Mouse (Mus musculus) megakaryocyte, embryonic 14.5 days (primary cell): Measurements from ENCODE around the gene Ippk. TPM values are rescaled to one million over a fixed set of nuclear protein-coding genes. Genes with fewer than 3 reads are reported as not detected.

Source experiments
- H3K27me3 ChIP-seq: replicated peaks from 2 replicates; pipeline ENCODE3; 2012; ENCODE audit warnings: inconsistent platforms
- H3K36me3 ChIP-seq: replicated peaks from 2 replicates; pipeline ENCODE3; 2012; ENCODE audit warnings: low read length, inconsistent platforms, mixed read lengths
- H3K4me1 ChIP-seq: 2 replicates; pipeline ENCODE4 v1.6.1; 2012; ENCODE audit warnings: inconsistent platforms
- H3K4me3 ChIP-seq: replicated peaks from 2 replicates; pipeline ENCODE3; 2012; ENCODE audit warnings: moderate library complexity, mild to moderate bottlenecking, inconsistent platforms
- H3K9me3 ChIP-seq: 2 replicates; pipeline ENCODE4 v1.6.1; 2012; ENCODE audit warnings: inconsistent platforms
- FLI1 ChIP-seq: IDR thresholded peaks from 2 replicates; pipeline ENCODE4 v1.6.1; 2012; ENCODE audit warnings: low read length, inconsistent platforms, mixed read lengths
- GATA1 ChIP-seq: IDR thresholded peaks from 3 replicates; pipeline ENCODE4 v1.6.1; 2012; ENCODE audit warnings: mixed read lengths, low read length, inconsistent platforms, borderline replicate concordance
- polyA plus RNA-seq: library from polyadenylated mRNA; stranded (reverse); fragments of >175 nt; gene quantifications from 2 replicates; pipeline ENCODE4 v1.2.3, GENCODE M21; 2012; ENCODE audit warnings: low replicate concordance; ENCODE audit not compliant: insufficient read depth

Ippk gene
- polyA plus RNA-seq, 1 experiment: 1.4 TPM

- H3K4me1 ChIP-seq: peaks cover 46% of the 10 kb centered on the region
- H3K9me3 ChIP-seq: no peaks in the 10 kb centered on the region
- no peaks in the 10 kb centered on the region for H3K27me3 ChIP-seq
- no peak overlapping the region for H3K4me3 ChIP-seq
- TF ChIP-seq FLI1 (no peak), GATA1 (no peak)
- H3K36me3 ChIP-seq: peaks cover 40% of the 10 kb centered on the region
Observed at GRCm38 (mm10) chr13:49471981-49472675, 51.1 kb downstream of the Ippk start.

DNA sequence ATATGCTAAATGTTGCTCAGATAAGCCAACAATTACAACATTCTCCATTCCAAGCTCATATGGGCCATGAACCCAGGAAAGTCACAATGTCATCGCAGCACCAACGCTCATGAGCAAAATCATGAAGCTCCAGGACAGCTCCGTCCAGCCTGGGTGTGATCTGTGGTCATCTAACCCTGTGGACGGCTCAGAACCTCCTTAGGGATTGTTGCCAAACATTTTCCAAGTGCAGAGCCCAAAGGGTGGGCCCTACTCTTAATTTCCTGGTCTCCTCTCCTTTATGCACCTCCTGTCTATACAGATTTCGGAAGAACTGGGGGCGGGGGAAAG, 51.6 kb downstream of the Ippk start:
- H3K4me3 ChIP-seq: no peak overlapping the region
- H3K36me3 ChIP-seq: peaks cover 38% of the 10 kb centered on the region
- TF ChIP-seq GATA1 (no peak), FLI1 (no peak)
- peaks cover 41% of the 10 kb centered on the region for H3K4me1 ChIP-seq
- H3K27me3 ChIP-seq: no peaks in the 10 kb centered on the region
- H3K9me3 ChIP-seq: no peaks in the 10 kb centered on the region

GRCm38 (mm10) chr13:49477887-49478286, 56.8 kb downstream of the Ippk start:
- Histone ChIP-seq H3K4me1 (peaks cover 15% of the 10 kb centered on the region; the same call in 1 of the 2 replicates), H3K36me3 (peaks cover 5% of the 10 kb centered on the region), H3K4me3 (no peak overlapping the region), H3K9me3 (no peaks in the 10 kb centered on the region), H3K27me3 (no peaks in the 10 kb centered on the region)
- no peak for TF ChIP-seq FLI1
- TF ChIP-seq GATA1: no peak

- no peaks in the 10 kb centered on the region for H3K27me3 ChIP-seq
- no peaks in the 10 kb centered on the region for H3K9me3 ChIP-seq
- peaks cover 2% of the 10 kb centered on the region for H3K36me3 ChIP-seq
- H3K4me1 ChIP-seq: peaks cover 5% of the 10 kb centered on the region; the same call in 1 of the 2 replicates
- TF ChIP-seq GATA1 (no peak), FLI1 (no peak)
- H3K4me3 ChIP-seq: no peak overlapping the region
Observed at GRCm38 (mm10) chr13:49478851-49479374, 57.9 kb downstream of the Ippk start.

GRCm38 (mm10) chr13:49479399-49479798, 58.4 kb downstream of the Ippk start:
- no peak overlapping the region for H3K4me3 ChIP-seq
- 0 out of 2 replicates have a peak, but pooled peaks cover 3% of the 10 kb centered on the region for H3K4me1 ChIP-seq
- no peaks in the 10 kb centered on the region for H3K27me3 ChIP-seq
- no peaks in the 10 kb centered on the region for H3K36me3 ChIP-seq
- no peaks in the 10 kb centered on the region for H3K9me3 ChIP-seq
- TF ChIP-seq GATA1 (no peak), FLI1 (no peak)

DNA sequence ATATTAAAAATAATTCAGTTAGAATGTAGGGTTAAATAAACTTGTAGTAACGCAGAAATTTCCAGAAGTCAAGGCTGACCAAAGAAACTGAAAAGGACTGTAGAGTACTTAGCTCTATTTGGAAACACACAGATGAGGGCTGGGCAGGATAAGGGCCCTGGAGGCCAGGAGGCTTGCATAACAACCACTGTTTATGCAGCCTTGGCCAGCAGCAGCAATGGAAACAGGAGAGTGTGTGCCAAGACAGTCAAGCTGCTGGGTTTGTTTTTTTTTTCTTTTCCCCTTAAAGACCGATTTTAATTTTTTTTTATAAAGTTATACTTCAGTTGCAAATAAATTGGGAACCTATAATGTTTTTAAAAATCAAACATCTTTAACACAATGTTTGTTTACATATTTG, 59.0 kb downstream of the Ippk start:
- Histone ChIP-seq H3K9me3 (no peaks in the 10 kb centered on the region), H3K36me3 (no peaks in the 10 kb centered on the region), H3K4me3 (no peak overlapping the region), H3K27me3 (no peaks in the 10 kb centered on the region), H3K4me1 (peaks cover 6% of the 10 kb centered on the region)
- TF ChIP-seq GATA1: no peak
- TF ChIP-seq FLI1: no peak

DNA sequence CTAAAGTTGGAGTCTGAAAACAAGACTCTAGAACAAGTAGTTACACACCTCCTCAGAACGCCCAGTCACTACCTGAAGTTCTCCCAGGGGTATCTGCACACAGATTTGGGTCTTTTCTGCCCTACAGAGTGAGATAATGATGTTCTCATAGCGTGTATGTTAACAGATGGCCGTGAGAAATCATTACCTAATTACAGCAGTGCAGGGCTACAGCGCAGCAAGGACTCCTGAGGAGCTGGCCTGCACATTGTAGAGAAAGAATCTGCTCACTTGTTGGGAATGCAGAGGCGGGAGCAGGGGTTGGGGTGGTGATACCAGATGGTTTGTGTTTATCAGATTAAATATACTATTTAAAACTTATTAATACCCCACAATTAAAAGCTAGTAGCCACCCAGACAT, 59.5 kb downstream of the Ippk start:
- Histone ChIP-seq H3K9me3 (no peaks in the 10 kb centered on the region), H3K4me1 (peaks cover 9% of the 10 kb centered on the region), H3K36me3 (no peaks in the 10 kb centered on the region), H3K4me3 (no peak overlapping the region), H3K27me3 (no peaks in the 10 kb centered on the region)
- TF ChIP-seq FLI1: no peak
- TF ChIP-seq GATA1: no peak

GRCm38 (mm10) chr13:49485388-49485787, 64.3 kb downstream of the Ippk start:
- Histone ChIP-seq H3K4me3 (no peak overlapping the region), H3K4me1 (peaks cover 14% of the 10 kb centered on the region), H3K9me3 (no peaks in the 10 kb centered on the region), H3K36me3 (no peaks in the 10 kb centered on the region), H3K27me3 (no peaks in the 10 kb centered on the region)
- TF ChIP-seq GATA1 (no peak), FLI1 (no peak)

DNA sequence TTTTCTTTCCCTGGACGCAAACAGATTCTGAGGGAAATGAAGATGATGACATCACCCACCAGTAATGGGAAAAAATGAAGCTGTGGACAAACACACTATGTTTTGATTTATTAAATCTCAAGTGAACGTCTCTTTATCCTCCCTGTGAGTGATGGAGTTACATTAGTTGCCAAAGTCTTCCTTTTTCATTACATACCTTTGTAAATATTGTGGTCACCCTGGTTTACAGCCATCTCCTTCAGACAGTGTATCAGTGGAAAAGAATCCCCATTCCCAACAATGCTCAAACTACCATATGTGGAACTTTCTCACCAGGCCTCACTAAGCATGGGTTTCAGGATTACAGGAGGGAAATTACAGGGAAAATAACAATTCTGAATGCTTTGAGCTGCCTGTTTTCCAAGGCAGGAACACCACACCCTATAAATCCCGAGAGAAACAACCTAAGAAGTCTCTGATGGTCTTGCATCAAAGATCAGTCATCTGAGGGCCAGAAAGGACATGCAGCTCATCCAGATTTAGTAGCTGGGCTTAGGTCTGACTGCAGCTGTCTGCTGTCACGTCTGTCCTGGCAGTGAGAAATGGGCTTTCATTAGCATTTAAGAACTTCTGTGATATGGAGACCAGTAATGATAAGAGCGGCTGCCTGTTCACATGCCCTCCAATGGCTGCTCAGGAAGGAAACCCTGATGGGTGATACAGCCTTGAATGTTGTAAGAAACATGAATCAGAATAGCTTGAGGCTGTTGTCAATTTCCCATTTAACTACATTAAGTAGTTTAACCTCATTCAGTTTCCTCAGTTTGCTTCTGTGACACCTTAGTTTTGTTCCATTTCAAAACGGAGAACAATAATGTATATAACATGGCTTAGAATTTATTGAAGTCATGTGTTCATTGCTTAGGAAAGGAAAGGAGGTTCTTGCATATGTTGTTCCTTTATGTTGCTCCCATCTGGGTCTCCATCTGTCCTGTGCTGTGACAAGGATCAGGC, 71.6 kb downstream of the Ippk start, which contains the start of gene Tes3-ps:
Gene Tes3-ps (plus strand): TSS at position 943 of the 993 bp plus-strand sequence.
- Histone ChIP-seq H3K36me3 (no peaks in the 10 kb centered on the region), H3K27me3 (no peaks in the 10 kb centered on the region), H3K9me3 (no peaks in the 10 kb centered on the region), H3K4me1 (peaks cover 14% of the 10 kb centered on the region), H3K4me3 (no peak within 1 kb of the TSS)
- TF ChIP-seq GATA1 (no peak), FLI1 (no peak)

GRCm38 (mm10) chr13:49504510-49504909, 83.5 kb downstream of the Ippk start, which contains the start of gene Ecm2:
Gene Ecm2, plus strand, starts transcription at chr13:49504810.
- no peaks in the 10 kb centered on the region for H3K27me3 ChIP-seq
- no peak for TF ChIP-seq FLI1
- no peak for TF ChIP-seq GATA1
- H3K4me1 ChIP-seq: peaks cover 3% of the 10 kb centered on the region; the same call in 1 of the 2 replicates
- H3K4me3 ChIP-seq: no peak within 1 kb of the TSS
- H3K9me3 ChIP-seq: peaks cover 3% of the 10 kb centered on the region; the same call in 1 of the 2 replicates
- H3K36me3 ChIP-seq: no peaks in the 10 kb centered on the region
